Mouse (Mus musculus): ENCODE data around the gene Zc3h4.

The Zc3h4 gene

GRCm38 (mm10) chr7:16399820-16400688, 656 bp upstream of the Zc3h4 start:
- peak; percentile 99 for DNase-seq (ENCODE audit: low spot score)

DNA sequence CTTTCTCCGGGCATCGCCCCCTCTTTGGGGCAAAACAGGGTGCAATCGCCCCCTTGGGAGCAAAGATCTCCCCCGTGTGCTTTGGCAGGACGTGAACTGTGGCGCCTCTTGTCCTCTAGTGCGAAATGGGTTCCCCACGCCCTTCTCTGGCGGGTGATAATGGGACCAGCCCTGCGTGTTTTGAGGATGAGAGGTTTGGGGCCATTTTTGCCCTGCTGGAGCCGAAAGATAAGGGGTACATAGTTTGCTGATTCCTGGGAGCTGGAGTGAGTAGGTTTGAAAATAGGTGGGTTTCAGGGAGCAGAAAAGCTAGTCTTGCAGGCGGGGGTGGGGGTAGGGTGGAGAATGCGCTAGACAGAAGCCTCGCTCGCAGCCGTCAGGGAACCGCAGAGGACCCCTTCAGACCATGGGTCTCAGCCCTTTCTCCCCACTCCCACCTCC, 1.3 kb downstream of the Zc3h4 start:
- DNase-seq (ENCODE audit: low spot score), result peak; percentile 77

DNA sequence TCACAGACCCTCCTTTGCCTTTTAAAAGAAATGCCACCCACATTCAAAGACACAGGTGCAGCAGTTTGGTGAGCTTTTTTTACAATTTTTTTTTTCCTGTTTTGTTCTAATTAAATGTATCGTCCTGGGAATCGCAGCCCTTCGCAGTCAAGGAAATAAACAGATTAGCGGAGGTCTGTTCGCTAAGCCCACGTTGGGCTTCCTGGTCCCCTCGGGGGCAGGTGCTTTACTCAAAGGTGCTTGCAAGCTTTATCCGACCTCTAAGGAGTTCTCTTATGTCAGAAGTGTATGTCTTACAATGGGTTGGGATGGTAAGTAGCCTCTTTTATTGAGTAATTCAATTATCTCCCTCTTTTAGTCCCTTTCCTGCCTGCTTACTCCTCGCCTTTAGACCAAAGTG, 1.7 kb downstream of the Zc3h4 start:
- no peak for DNase-seq (ENCODE audit: low spot score)

GRCm38 (mm10) chr7:16402968-16403948, 2.5 kb downstream of the Zc3h4 start:
- peak; percentile 50 for DNase-seq (ENCODE audit: low spot score)

DNA sequence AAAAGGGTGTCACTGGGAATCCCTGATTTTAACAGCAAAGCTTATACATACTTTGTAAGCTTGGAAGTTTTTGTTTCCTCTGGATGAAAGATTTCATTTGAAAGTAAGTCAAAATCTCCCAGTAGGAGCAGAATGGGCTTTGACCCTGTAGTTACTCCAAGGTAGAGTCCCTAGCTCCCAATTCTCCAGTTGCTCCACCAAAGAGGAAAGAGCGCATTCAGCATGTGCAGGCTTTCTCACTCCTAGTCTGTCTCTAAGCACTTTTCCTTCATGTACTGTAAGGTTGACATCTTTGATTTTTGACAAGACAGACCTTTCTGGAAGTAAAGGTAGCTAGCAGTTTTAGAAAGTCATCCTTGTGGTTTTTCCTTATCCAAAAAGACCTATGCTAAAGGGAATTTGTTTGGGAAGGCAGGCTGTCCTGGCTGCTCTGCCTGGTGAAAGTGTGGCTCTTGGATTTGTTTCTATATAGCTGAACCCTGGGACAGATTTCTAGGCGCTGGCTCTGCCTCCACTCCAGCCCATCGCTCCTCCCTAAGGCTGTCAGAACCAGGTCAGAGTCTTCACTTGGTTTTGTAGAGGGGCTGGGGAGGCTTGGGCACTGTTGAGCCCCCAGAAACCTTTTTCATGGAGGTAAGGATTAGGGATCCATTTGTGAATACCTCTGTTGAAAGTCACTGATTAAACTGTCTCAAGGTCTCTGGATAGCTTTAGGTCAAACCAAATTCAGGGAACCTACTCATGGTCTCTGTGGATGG, 3.8 kb downstream of the Zc3h4 start:
- DNase-seq (ENCODE audit: low spot score), result no peak

GRCm38 (mm10) chr7:16405073-16405455, 4.4 kb downstream of the Zc3h4 start:
- DNase-seq (ENCODE audit: low spot score), result no peak

DNA sequence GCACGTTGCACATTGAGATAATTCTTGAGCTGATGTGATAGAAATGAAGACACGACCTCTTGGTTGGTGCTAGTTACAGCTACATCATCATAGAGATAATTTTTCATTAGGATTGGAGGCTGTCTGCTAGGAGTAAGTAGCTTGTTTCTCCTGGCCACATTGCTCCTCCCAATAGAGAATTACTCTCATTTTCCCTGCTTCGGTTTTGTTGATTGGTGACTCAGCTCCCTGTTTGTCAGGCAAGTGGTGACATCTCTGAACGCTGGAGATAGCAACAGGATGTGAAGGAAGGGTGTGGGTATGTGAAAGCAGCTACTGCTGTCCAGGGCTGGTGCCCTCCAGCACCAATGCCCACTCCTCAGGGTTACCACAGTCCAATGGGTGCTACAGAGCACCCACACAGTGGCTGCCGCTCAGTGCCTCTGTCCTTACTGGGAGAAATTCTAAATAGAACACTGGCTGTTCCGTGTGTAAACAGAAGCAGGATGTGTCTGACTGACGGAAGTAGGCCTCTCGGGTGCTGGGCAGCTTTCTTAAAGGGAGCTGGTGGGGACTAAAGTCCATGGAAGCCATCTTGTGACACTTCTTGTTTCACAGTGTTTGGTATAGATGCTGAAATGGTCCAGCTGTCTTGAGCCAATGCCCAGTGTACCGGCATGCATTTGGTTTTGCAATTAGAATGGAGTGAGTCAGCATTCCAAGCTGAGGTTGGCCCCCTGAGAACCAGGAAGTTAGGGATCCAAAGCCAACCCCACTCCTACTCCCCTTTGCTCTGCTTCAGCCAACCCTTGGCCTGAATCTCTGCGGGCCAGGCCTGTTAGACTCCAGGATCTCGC, 5.0 kb downstream of the Zc3h4 start:
- peak; percentile 68 for DNase-seq (ENCODE audit: low spot score)

GRCm38 (mm10) chr7:16406978-16407377, 6.3 kb downstream of the Zc3h4 start:
- DNase-seq (ENCODE audit: low spot score), result no peak

DNA sequence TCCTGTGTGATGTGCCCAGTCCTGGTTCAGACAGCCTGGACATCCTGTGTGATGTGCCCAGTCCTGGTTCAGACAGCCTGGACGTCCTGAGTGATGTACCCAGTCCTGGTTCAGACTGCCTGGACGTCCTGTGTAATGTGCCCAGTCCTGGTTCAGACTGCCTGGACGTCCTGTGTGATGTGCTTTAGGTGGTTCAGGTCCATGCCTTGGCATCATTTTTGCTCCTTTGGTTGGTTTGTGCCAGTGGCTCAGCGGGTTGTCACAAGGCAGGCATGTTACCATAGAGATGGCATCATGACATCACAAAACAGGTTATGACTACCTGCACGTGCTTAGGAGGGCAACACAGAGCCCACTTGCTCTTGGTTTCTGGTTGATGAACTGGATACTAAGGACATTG, 10.4 kb downstream of the Zc3h4 start:
- DNase-seq (ENCODE audit: low spot score), result no peak

DNA sequence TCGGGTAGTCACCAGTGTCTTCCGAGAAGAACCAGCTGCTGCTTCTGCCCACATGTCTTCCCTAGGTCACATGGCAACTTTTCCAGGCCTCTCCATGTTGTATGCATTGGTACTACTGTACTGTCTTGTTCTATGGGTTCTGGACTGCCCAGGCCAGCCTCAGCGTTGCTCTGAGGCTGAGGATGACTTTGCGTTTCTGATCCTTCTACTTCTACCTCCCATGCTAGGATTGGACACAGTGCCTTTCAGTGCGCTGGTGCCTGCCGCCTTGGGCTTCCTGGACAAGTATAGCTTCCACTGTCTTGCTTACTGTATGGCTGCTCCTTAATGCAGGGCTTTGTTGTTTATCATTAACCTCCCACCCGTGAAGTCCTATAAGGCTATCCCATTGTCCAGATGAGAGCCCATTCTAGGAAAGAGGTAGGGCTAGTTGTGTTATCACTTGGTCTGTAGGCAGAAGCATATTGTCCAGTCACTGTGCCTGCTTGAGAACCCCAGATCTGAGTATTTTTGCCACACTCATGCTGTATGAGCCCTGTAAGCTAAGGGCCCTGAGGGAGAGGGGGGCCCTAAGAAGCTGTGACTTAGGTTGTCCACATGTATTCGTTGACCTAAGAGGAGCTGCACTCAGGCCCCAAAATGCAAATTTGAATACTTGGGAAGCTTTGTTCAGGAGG, 11.6 kb downstream of the Zc3h4 start:
- no peak for DNase-seq (ENCODE audit: low spot score)

- DNase-seq (ENCODE audit: low spot score), result no peak
Observed at GRCm38 (mm10) chr7:16412930-16413329, 12.2 kb downstream of the Zc3h4 start.

GRCm38 (mm10) chr7:16415426-16415825, 14.7 kb downstream of the Zc3h4 start:
- peak; percentile 82 for DNase-seq (ENCODE audit: low spot score)

DNA sequence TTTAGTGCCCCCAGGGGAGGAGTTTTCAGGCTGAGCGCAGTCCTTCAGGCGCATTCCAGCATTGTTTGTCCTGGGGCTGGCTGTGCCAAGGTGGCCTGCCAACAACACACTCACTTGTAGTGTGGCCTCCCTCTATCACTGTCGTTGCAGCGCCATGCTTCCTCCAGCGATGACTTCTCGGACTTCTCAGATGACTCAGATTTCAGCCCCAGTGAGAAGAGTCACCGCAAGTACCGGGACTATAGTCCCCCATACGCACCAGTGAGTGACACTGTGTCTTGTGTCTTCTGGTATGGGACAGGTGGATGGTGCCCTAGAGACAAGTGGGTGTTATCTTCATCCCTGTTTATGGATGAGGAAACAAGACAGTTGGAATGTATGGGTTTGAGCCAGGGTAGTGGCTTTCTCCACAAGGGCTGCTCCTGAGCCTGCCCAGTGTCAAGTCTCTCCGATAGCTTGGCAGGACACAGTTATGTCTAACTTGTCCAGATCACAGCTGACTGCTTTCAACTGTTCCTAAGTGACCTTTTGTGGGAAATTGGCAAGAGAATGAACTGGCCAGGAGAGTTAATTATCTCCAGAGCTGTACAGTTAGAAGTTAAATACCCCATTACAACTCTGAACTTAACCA, 16.5 kb downstream of the Zc3h4 start:
- DNase-seq (ENCODE audit: low spot score), result no peak

- DNase-seq (ENCODE audit: low spot score), result no peak
Observed at GRCm38 (mm10) chr7:16418713-16419112, 18.0 kb downstream of the Zc3h4 start.

DNA sequence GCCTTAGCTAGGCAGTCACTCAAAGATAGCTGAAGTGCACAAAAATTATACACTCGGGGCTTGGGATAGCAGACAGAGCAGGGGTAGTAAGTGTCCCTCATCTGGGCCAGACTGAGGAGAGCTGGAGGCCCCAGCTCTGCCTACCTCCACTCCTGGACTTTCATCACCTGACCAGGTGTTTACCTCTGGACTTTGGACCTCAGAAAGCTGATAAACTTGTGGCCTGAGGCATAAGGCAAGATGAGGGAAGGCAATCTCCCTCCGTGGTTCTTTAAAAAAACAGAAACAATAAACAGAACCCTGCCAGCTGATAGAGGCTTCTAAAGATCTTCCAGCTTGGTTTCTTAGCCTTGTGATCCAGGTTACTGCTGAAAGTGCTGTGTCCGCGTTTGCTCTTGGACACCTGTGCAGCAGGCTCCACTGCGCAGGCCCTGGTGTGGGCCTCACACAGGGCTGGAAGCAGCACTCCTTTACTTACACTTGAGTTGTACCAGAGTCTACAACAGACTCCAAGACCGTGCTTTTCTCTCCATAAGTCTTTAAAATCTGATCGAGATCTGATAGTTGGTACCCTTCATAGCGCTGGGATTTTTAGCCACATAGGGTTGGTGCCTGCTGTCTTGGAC, 19.9 kb downstream of the Zc3h4 start:
- DNase-seq (ENCODE audit: low spot score), result peak; percentile 84

- DNase-seq (ENCODE audit: low spot score), result peak; percentile 66
Observed at GRCm38 (mm10) chr7:16422222-16422856, 21.6 kb downstream of the Zc3h4 start.

- DNase-seq (ENCODE audit: low spot score), result no peak
Observed at GRCm38 (mm10) chr7:16423731-16424130, 23.0 kb downstream of the Zc3h4 start.

- peak; percentile 63 for DNase-seq (ENCODE audit: low spot score)
Observed at GRCm38 (mm10) chr7:16425721-16426120, 25.0 kb downstream of the Zc3h4 start.

DNA sequence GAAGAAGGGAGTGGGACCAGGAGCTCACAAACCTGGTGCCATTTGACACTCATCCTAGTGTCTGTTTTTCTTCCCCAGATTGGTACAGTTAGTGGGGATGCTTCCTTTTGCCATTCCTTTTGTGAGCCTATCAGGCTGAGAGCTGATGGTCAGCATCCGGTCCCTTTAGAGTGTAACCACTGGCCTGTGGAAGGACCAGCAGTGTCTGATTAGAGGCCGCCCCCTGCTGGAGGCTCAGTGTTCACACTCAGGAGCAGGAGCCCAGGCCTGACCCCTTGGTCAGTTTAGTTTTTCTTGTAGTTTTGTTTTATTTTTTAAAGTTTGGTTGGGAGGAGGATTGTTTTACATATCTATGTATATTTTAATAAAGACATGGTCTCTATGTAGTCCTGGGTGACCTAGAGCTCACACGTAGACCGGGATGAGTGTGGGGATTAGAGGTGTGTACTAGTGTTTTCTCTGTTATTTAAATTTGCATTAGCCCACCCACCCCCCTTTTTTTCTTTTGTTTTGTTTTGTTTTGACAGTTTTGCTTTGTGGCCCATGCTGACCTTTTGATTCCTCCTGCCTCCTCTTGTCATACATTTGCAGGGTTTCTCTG, 25.5 kb downstream of the Zc3h4 start:
- peak; percentile 69 for DNase-seq (ENCODE audit: low spot score)

Measured in yolk sac, embryonic 10.5 days (tissue).